Mouse (Mus musculus): ENCODE data around the gene Tuba8.

DNA sequence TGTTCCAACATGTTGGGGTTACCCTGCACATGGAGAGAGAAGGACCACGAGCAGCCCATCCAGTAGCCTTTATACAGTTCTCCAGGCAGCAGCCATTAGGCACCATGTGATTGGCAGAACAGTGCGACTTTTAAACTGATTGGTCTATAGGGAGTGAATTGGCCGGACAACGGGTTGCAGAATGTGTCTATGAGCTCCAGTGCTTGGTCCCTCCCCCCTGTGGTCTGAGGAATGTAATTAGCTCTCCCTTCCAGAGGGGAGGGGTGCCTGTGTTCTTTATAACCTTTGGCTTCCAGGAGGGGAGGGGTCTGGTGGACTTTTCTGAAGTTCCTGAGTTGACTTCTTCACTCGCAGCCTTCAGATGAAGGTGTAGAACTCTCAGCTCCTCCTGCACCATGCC, 8.5 kb upstream of the Tuba8 start:
- TF ChIP-seq CTCF (IDR thresholded peaks at IDR 0.05; ENCODE audit: extremely low read depth, insufficient read depth, low read length) (no peak), POLR2A (IDR thresholded peaks at IDR 0.05; ENCODE audit: extremely low read depth, insufficient read depth, low read length) (no peak)

Measured in cortical plate, adult 2 months (tissue).